Mouse (Mus musculus) mouse embryonic stem cell (cell line): ENCODE results near the gene Wwp2.

Experiments used
- in situ Hi-C, 2 experiments: fragments of 300-500 bp; cut with MboI; formaldehyde crosslinking; loops; 1 replicate in 1 of 2; 3 replicates in 1 of 2; pipeline ENCODE4 v1.14.3; 2019 to 2020; ENCODE audit warnings: low sequenced_read_pairs in 2 of 2, low pct_unique_long_range_greater_than_20kb in 1 of 2, mixed read lengths in 1 of 2; ENCODE audit not compliant: unreplicated experiment in 1 of 2

The Wwp2 gene

DNA sequence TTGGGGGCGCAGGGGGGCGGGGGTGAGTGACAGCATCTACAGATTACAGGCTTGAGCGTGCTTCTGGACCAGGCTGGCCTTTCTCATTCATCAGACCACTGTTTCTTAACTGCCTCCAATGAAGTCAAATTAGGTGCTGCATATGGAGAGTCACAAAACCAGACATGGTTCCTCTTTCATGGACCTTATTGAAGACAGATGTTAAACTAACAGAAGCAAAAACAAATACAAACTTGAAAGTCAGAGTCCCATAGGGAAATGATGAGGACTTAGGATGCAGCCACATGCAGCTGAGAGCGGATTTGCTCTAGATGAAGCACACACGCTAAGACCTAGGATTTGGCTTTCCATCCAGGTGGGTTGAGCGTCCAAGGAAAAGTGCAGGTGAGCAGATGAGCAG is 61.5 kb downstream of the Wwp2 start:
- in situ Hi-C loops, result no loop called here

DNA sequence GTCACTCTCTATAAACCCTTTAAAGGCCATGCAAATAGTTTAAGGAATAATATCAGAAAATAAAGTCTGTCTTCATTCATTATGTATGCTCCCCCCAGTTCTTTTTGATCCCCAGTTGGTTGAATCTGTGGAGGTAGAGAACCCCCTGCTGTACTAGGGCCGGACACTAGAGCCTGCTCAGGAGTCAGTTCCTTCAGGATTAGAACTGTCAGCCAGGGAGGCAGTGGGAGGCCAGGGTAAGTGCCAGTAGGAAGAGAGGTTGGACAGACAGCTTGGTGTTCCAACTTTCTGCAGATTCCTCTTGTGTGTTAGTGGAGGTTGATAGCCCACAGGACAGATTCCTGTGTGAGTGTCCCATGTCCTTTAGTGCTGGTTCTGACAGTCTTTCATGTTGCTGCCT is 62.2 kb downstream of the Wwp2 start:
- in situ Hi-C loops, result no loop called here

DNA sequence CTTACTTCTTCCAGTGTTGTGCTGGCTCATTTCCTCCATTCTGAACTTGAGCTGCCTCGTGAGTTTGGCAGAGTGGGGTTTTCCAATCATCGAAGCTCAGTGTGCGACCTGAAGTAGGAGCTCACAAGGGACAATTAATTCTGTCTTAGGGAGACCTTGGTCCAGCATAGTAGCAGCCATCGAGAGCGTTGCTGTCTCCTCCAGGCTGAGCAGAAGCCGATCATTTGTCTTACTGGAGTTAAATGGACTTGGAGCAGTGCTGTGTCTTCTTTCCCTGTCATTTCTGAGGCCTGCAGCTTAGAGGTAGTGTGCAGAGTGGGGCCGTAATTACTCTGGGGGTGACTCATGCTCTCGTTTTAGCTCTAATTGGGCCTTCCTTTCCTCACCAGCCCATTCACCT is 62.6 kb downstream of the Wwp2 start:
- in situ Hi-C loops, result no loop called here

DNA sequence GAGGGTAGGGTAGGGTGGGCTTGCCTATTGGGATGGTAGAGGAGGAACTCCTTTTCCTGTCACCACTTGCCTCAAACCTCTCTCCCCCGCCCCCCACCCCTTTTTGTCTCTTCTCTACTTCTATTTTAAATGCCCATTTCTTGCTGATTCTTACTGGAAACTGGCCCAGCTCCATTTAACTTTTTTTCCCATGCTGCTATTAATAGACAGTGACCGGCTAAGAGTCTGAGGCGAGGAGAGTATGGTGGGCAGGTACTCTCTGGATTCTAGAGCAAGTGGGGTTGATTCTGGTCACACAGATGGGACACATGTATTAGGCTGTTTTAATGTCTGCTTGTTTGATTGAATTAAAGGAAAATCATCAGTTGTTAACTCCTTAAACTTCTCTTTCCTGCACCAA is 63.4 kb downstream of the Wwp2 start:
- in situ Hi-C loops, result no loop called here

DNA sequence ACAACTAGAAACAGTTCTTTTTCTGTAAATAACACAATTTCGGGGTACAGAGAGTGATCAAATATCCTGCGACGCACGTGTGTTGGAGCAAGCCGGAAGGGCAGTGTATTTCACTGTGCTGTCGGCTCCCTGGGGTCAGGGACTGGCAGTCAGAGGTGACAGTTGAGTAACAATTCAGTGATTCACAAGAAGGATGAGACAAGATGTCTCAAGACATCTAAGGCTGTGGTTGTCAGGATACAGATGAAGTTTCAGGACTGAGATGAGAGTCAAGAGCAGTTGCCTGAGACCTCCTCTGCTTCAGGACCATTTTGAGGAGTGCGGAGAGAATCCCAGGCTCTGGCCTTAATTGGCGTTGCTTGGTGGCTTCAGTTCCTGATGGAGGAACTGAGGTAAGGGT is 66.2 kb downstream of the Wwp2 start:
- in situ Hi-C loops, result no loop called here

DNA sequence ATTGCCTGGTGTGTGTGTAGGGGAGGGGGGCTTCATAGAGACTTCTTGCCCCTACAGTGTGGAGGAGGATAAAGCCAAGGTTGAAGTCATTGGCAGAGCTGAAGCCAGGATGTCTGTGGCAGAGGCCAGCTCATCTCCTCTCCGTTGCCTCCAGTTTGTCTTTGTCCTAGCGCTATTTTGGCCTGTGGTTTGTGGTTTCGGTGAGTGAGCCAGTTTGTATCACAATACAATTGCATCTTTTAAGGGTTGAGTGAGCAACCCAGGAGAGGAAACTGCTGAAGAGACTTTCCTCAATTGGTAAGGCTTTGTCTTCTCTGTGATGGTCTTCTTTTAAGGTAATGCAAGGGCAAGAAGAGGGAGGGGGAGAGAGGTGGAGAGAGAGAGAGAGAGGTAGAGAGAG is 66.8 kb downstream of the Wwp2 start:
- in situ Hi-C loops, result no loop called here

DNA sequence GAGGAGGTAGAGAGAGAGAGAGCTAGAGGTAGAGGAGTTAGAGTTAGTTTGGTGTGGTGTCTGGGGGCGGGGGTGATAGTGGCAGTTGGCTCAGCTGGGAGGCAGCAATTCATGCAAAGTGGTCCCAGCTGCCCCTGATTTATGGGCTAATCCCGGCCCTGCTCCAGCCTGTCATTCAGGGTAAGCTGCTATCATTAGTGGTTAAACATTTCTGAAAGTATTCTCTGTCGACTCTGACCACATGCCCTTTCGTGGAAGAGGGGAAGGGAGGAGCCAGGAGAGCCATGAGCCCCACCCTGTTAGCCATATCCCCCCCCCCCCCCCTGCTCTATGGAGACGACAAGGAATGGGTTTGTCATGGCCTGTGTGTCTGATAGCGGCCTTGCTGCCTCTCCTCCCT is 67.2 kb downstream of the Wwp2 start:
- in situ Hi-C loops, result no loop called here

DNA sequence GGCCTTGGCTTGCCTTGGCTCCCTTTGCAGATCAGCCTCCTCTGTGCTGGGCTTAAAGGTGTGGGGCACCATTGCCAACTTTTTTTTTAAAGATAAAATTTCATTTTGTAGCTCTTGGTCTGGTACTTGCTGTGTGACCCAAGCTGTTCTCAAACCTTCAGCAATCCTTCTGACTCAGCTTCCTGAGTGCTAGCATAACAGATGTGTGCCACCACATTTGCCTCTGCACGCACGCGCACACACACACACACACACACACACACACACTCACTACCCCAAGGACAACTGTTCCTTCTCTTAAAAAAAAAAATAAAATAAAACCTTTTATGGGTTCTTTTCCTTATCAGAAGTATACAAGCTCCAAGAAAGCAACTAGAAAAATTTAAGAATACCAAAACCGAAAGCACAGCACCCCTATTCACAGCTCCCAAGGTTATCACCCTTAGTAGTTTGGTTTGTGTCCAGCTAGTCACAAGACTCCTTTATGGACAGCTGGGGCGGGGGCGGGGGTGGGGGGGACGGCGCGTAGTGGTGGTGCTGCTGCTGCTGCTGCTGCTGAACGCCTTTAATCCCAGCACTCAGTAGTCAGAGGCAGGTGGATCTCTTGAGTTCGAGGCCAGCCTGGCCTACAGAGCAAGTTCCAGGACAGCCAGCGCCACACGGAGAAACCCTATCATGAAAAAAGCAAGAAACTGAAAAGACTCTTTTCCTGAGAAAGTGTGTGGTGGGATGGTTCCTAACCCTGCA is 68.2 kb downstream of the Wwp2 start:
- in situ Hi-C loops, result no loop called here

DNA sequence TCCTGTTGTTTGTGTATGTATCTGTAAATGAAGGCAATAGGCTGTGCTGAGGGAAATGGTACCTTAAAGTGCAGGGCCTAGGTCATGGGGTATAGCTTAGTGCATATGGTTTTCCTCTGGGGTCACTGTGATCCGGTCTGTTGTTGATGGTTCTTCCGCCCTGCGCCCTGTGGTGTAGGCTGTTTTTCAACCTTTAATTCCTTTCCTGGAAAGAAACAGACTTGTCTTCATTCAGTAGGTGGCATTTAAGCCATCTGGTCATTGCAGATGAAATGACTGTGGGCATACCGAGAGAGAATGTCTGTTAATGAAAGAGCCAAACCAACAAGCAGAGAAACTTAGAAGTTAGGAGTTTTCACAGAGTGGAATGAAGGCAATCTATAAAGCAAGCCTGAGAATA is 69.1 kb downstream of the Wwp2 start:
- in situ Hi-C loops, result no loop called here

DNA sequence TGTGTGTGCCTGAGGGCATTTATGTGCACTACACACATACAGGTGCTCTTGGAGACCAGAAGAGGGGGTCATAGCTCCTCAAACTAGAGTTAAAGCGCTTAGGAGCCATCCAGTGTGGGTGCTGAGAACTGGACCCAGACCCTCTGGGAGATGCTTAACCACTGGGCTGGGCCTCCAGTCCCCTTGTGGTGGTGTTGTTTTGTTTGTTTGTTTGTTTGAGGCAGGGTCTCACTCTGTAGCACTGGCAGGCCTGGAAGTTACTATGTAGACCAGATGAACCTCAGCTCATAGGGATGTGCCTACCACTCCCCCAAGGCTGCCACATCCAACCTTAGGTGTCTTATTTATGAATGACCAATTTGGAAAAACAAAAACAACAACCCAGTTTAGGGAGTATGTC is 70.9 kb downstream of the Wwp2 start:
- in situ Hi-C loops, result no loop called here

DNA sequence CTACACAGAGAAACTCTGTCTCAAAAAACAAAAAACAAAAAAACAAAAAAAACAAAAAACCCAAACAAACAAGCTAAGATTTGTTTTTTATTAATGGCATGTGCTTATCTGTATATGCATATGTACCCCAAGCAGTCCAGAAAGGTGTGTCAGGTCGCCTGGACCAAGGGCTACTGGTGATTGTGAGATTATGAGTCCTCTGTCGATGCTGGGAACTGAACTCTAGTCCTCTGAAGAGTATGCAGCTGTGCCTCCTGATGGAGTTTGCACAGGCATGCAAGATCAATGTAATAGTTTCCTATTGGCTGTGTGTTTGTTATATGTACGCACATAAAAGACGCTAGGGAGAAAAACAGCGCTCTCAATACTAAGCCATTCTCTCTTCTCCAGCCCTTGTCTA is 74.0 kb downstream of the Wwp2 start:
- in situ Hi-C loops, result no loop called here

DNA sequence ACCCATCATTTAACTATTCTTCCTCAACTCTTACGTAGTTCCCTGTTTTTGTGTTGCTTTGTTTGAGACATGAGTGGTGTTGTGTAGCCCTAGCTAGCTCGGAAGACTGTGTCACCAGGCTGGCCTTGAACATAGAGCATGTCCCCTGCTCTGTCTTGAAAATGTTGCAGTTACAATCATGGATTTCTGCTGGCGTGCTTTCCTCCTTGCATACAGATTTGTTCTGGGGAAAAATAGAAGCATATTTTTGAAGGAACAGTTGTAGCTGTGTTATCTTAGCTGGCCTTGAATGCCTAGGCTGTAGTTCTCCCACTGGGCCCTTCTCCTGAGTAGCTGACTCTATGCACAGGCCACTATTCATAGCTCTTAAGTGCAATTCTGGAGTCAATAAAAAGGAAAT is 74.6 kb downstream of the Wwp2 start:
- in situ Hi-C loops, result no loop called here

DNA sequence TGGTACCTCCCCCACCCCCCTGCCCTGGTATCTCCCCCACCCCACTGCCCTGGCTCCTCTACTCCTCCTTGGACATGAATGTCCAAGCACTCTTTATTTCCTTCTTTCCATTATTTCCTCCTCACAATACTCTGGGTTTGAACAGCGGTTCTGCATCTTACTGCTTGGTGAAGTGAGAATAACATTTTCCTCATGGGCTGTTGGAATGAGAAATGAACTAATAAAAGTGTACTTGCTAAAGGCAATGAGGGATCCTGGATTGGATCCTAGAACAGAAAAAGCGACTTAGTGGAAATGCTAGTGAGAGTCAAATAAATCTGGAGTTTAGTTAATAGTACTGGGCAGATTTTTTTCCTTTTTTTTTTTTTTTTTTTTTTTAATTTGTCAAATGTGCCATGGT is 77.1 kb downstream of the Wwp2 start:
- in situ Hi-C loops, result no loop called here

DNA sequence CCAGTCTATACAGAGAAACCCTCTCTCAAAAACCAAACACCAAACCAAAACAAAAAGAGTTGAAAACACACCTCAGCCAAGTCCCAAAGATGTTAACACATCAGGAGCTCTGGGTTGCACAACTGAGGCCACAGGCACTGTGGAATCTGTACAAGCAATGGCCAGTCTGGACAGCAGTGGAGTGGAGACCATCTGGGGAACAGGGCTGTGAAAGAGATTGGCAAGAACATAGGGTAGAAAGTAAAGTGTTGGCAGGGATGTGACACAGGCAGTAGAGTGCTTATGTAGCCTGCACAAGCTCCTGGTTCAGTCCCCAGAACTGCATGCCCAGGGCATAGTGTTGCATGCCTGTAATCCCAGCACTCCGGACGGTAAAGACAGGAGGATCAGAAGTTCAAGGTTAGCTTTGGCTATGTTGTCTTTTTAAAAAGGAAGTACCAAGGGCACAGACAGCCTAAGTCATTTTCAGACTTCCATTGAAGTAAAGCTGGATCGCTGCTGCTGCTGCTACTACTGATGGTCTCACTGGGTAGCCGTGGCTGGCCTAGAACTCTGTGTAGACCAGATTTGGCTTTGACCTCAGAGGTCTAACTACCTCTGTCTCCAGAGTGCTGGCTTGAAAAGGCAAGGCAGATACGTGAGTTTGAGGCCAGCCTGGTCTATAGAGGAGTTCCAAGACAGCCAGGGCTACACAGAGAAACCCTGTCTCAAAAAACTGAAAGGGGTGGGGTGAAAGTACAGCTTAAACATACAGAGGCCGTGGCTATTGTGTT is 79.0 kb downstream of the Wwp2 start:
- in situ Hi-C loops, result no loop called here

DNA sequence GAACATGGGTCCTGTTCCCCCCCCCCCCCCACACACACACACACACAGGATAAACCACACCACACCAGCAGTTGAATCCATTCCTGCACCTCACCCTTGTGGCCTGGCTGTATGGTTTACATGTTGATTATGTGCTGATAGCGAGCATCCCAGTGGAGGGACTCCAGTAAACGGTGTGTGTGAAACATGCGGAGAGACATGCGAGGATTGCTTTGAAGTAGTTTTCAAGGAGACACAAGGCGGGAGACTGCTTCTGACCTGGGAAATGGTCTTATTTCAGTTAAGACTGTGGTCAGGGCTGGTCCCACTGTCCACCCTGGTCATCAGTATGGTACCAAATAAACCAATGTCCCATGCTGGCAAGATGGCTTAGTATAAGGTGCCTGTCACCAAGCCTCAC is 82.6 kb downstream of the Wwp2 start:
- in situ Hi-C loops, result no loop called here

DNA sequence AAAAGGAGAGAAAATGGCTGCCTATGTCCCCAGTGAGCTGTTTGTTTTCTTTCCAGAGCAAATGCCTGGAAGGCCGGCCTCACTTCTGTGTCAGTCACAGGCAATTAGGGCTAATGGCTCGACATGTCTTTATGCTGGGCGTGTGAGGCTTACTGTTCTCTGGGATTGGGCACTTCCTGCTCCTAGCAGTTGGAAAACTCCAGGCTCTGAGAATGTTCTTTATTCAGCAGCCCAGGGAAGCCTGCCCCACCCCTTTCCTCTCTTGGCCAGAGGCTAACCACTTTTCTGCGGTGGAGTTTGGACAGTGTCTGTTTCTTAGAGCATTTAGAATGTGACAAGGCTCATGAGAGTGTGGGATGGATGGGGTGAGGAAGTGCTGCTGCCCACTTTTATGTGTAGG is 83.7 kb downstream of the Wwp2 start:
- in situ Hi-C loops, result no loop called here

DNA sequence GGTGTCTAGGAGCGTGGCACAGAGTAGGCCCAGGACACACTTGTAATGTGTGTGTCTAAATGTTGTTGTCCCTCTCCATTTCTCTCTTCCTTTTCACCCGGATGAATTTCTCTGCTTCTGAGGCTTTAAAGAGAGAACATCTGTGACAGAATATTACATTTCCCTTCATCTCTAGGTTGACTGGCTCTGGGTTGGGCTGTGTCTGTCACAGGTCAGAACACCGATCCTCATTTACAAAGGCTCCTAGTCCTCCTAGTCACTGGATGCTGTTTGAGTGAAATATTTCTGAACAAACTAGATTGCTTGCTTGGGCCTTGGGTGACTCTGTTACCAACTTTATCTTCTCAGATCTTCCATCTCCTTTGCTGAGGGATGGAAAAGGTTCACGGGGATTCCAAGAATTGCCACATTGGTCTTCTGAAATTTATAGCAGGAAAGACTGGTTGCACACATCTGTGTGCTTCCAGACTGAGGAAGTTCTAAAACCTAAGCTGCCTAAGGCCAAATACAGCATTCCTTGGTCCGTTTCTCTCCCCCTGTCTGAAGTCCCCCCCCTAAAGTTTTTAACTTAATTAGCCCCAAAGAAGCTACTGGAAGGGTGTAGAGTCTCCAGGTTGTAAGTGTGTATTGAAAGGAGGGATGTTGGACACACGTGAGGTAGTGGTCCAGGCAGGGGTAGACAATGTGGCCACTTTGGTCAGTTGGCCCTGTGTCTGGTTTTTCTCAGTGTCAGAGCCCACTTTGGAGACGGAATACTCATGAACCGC is 85.8 kb downstream of the Wwp2 start:
- in situ Hi-C loops, result no loop called here

DNA sequence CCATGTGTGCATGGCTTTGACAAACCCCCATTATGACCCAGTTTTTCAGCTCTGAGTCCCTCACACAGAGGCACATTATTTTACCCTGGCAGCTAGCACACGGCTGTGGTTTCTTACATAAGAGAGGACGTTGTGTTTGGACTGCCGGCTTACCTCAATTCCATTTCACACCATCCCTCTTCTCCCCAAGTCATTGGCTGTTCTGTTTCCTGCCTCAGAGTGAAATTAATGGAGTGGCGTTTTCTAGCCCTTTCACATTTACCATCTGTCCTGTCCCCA is 86.3 kb downstream of the Wwp2 start:
- in situ Hi-C loops, result no loop called here

DNA sequence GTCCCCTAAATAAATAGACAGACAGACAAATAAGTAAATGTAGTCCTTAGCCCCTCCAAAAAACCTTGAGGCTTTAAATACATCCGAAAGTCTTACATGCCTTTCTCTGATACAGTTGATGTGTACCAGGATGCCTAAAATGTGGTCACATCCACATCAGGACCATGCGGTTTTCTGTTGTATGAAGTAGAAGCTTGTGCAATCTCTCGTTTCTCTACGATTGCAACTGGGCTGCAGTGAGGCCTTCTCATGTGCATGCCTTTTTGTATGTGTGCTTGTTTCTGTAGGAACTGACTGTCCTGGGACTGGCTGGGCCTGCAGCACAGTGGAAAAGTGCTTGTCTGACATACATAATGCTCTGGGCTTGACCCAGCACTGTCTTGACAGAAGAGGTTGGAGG is 88.4 kb downstream of the Wwp2 start:
- in situ Hi-C loops, result no loop called here

DNA sequence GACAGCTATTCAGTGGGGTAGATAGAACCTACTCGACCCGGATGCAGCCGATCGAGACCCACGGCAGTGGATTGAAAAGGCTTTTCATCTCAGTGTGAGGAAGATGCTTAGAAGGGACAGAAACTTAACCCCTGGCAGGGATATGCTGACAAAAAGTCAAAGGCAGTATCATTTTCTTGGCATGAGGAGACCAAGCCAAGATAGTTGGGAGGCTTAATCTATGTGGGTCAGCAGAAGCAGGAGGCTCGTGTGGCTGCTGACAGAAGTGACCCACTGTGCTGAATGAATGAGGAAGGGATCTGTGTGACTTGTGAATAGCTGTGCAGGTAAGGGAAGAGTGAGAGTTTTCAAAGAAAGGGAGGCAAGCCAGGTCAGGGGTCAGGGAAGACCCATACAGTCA is 92.6 kb downstream of the Wwp2 start:
- in situ Hi-C loops, result no loop called here
